In the genomic region with DNA sequence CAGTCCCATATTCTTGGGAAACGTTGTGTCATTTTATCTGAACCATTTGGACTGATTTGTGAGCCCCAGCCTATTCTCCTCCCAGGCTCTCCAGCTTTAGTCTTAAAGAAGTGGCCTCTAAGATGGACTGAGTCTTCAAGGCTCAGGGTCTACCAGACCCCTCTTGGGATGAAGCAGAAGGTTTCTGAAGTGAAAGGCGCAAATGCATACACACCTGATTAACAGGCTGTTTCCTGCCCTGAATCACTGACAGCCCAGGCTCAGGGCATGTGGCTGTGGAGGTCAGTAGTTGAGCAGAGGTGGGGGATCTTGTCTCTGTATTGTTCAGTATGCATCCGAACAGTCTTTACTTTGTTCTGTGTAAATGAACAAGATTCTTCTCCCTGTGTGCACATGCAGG, we compare ENCODE assay signal across 8 mouse cellular contexts. TPM values are rescaled to one million over a fixed set of nuclear protein-coding genes. Genes with fewer than 3 reads are reported as not detected.
DNase-seq lines count a peak whose midpoint lies in the region; ATAC-seq and TF ChIP-seq lines count a peak whose summit lies in the region.

No protein-coding gene starts in this region.

- TF ChIP-seq POLR2A in bone marrow macrophage, adult 2 months (IDR thresholded peaks at IDR 0.05; ENCODE audit: borderline replicate concordance, low read depth, low read length), result no peak

- peak; percentile 57 for DNase-seq in intestine, embryonic 14.5 days (ENCODE audit: low spot score)
- no peak for DNase-seq in thymus, postnatal 0 days (ENCODE audit: low spot score)
- DNase-seq in cerebellum, adult 11 months, result no peak

- ATAC-seq in intestine, embryonic 14.5 days (replicated peaks; ENCODE audit: low FRiP score, low TSS enrichment, low read depth), result no peak
- ATAC-seq in intestine, postnatal 0 days, result no peak
- ATAC-seq in hindbrain, embryonic 16.5 days, result no peak; the same call in 1 of the 2 replicates
- ATAC-seq in midbrain, embryonic 16.5 days, result no peak
- no peak for ATAC-seq in cerebellum, adult (ENCODE audit: insufficient number of reproducible peaks, low FRiP score, low TSS enrichment)

- H3K27ac ChIP-seq in intestine, embryonic 14.5 days (ENCODE audit: low read depth), result no peak overlapping the region
- no peak overlapping the region for H3K27ac ChIP-seq in intestine, postnatal 0 days (ENCODE audit: low read depth, low read length)
- H3K27ac ChIP-seq in bone marrow macrophage, adult 2 months (ENCODE audit: insufficient read depth, low read depth, low read length), result peak overlapping the region; percentile 23
- no peak overlapping the region for H3K27ac ChIP-seq in hindbrain, embryonic 16.5 days (ENCODE audit: low read depth, low read length)
- peak overlapping the region; percentile 67 for H3K27ac ChIP-seq in midbrain, embryonic 16.5 days (ENCODE audit: low read length)

- H3K36me3 ChIP-seq in intestine, embryonic 14.5 days (ENCODE audit: control insufficient read depth, insufficient read depth, low read length), result peaks cover 27% of the 10 kb centered on the region
- H3K36me3 ChIP-seq in intestine, postnatal 0 days (ENCODE audit: control insufficient read depth, insufficient read depth), result peaks cover 14% of the 10 kb centered on the region; the same call in 1 of the 2 replicates
- H3K36me3 ChIP-seq in hindbrain, embryonic 16.5 days (ENCODE audit: control insufficient read depth, insufficient read depth, low read length), result peaks cover 3% of the 10 kb centered on the region; the same call in 1 of the 2 replicates
- peaks cover 4% of the 10 kb centered on the region; the same call in 1 of the 2 replicates for H3K36me3 ChIP-seq in midbrain, embryonic 16.5 days (ENCODE audit: control insufficient read depth, insufficient read depth, low read length)

- 60% methylated on average over 3 of the region's 3 CpGs for WGBS in intestine, embryonic 14.5 days
- 67% methylated on average over 3 of the region's 3 CpGs for WGBS in intestine, postnatal 0 days
- WGBS in hindbrain, embryonic 16.5 days, result 75% methylated on average over 3 of the region's 3 CpGs
- WGBS in midbrain, embryonic 16.5 days, result 78% methylated on average over 3 of the region's 3 CpGs

- peaks cover 12% of the 10 kb centered on the region for H3K4me1 ChIP-seq in intestine, embryonic 14.5 days (replicated peaks; ENCODE audit: control insufficient read depth, insufficient read depth, low read length)
- no peaks in the 10 kb centered on the region for H3K4me1 ChIP-seq in intestine, postnatal 0 days (replicated peaks; ENCODE audit: control insufficient read depth, insufficient read depth, low read length)
- H3K4me1 ChIP-seq in bone marrow macrophage, adult 2 months (ENCODE audit: control insufficient read depth, insufficient read depth, low read length), result peaks cover 21% of the 10 kb centered on the region
- peaks cover 14% of the 10 kb centered on the region for H3K4me1 ChIP-seq in hindbrain, embryonic 16.5 days (ENCODE audit: control insufficient read depth, insufficient read depth, low read depth, low read length)
- H3K4me1 ChIP-seq in midbrain, embryonic 16.5 days (ENCODE audit: control insufficient read depth, insufficient read depth, low read length), result peaks cover 16% of the 10 kb centered on the region

- H3K9me3 ChIP-seq in intestine, embryonic 14.5 days (ENCODE audit: control insufficient read depth, low read length), result no peaks in the 10 kb centered on the region
- H3K9me3 ChIP-seq in intestine, postnatal 0 days (ENCODE audit: control insufficient read depth), result no peaks in the 10 kb centered on the region
- no peaks in the 10 kb centered on the region for H3K9me3 ChIP-seq in hindbrain, embryonic 16.5 days (ENCODE audit: control insufficient read depth, low read length)
- H3K9me3 ChIP-seq in midbrain, embryonic 16.5 days (replicated peaks; ENCODE audit: control insufficient read depth, low read length, poor library complexity, severe bottlenecking), result no peaks in the 10 kb centered on the region

- H3K4me2 ChIP-seq in intestine, embryonic 14.5 days (ENCODE audit: low read length), result peak overlapping the region; percentile 61
- no peak overlapping the region for H3K4me2 ChIP-seq in intestine, postnatal 0 days (replicated peaks; ENCODE audit: low read depth)
- peak overlapping the region; percentile 71 for H3K4me2 ChIP-seq in hindbrain, embryonic 16.5 days (ENCODE audit: low read length)
- peak overlapping the region; percentile 86 for H3K4me2 ChIP-seq in midbrain, embryonic 16.5 days (ENCODE audit: low read length)

- H3K27me3 ChIP-seq in intestine, embryonic 14.5 days (replicated peaks; ENCODE audit: control insufficient read depth, insufficient read depth, low read length), result no peaks in the 10 kb centered on the region
- no peaks in the 10 kb centered on the region for H3K27me3 ChIP-seq in intestine, postnatal 0 days (replicated peaks; ENCODE audit: control insufficient read depth, insufficient read depth, low read length)
- H3K27me3 ChIP-seq in hindbrain, embryonic 16.5 days (replicated peaks; ENCODE audit: control insufficient read depth, insufficient read depth, low read length), result no peaks in the 10 kb centered on the region
- no peaks in the 10 kb centered on the region for H3K27me3 ChIP-seq in midbrain, embryonic 16.5 days (ENCODE audit: control insufficient read depth, insufficient read depth, low read depth, low read length)

- no peak overlapping the region; the same call in 1 of the 2 replicates for H3K4me3 ChIP-seq in intestine, embryonic 14.5 days (ENCODE audit: low read depth, low read length)
- H3K4me3 ChIP-seq in intestine, postnatal 0 days (ENCODE audit: low read depth, low read length), result no peak overlapping the region
- H3K4me3 ChIP-seq in bone marrow macrophage, adult 2 months (ENCODE audit: insufficient read depth, low read length), result no peak overlapping the region; the same call in 1 of the 2 replicates
- H3K4me3 ChIP-seq in hindbrain, embryonic 16.5 days (ENCODE audit: low read length), result peak overlapping the region; percentile 92
- H3K4me3 ChIP-seq in midbrain, embryonic 16.5 days (ENCODE audit: low read depth, low read length), result peak overlapping the region; percentile 64

- no peak for TF ChIP-seq CTCF in intestine, postnatal 0 days (IDR thresholded peaks at IDR 0.05; ENCODE audit: low read depth)
- no peak for TF ChIP-seq CTCF in bone marrow macrophage, adult 2 months (IDR thresholded peaks at IDR 0.05; ENCODE audit: low read depth, low read length)

- no peak overlapping the region for H3K9ac ChIP-seq in intestine, embryonic 14.5 days (ENCODE audit: low read length)
- no peak overlapping the region for H3K9ac ChIP-seq in intestine, postnatal 0 days (ENCODE audit: low read depth, low read length)
- H3K9ac ChIP-seq in hindbrain, embryonic 16.5 days (ENCODE audit: low read depth, low read length), result no peak overlapping the region
- H3K9ac ChIP-seq in midbrain, embryonic 16.5 days (ENCODE audit: low read depth, low read length), result peak overlapping the region; percentile 79; the same call in 1 of the 2 replicates

RNA-seq across cellular contexts. Expression of gene Tfdp1, which starts 0.9 kb away (rescaled TPM):
- polyA plus RNA-seq in intestine, embryonic 14.5 days (2014; fragmentation: Nextera tagmentation; extraction: Ambion mirVana), result 182 and 186 TPM in 2 replicates
- polyA plus RNA-seq in intestine, postnatal 0 days (2015; fragmentation: Nextera tagmentation; extraction: Ambion mirVana), result 50.3 and 51.2 TPM in 2 replicates
- polyA plus RNA-seq in bone marrow macrophage, adult 2 months (2012; ENCODE audit: insufficient read depth, insufficient read length, missing spikeins), result 50.0 and 52.0 TPM in 2 replicates
- polyA plus RNA-seq in hindbrain, embryonic 16.5 days (2015; fragmentation: Nextera tagmentation; extraction: Ambion mirVana), result 85.8 and 91.6 TPM in 2 replicates
- polyA plus RNA-seq in midbrain, embryonic 16.5 days (2015; fragmentation: Nextera tagmentation; extraction: Ambion mirVana), result 87.2 and 96.5 TPM in 2 replicates
- polyA plus RNA-seq in thymus, postnatal 0 days (2015; fragmentation: Nextera tagmentation; extraction: Ambion mirVana), result 222 and 235 TPM in 2 replicates

RNA-seq across cellular contexts. Expression of gene Tmco3, which starts 49.7 kb away (rescaled TPM):
- 37.4 and 42.0 TPM in 2 replicates for polyA plus RNA-seq in intestine, embryonic 14.5 days (2014; fragmentation: Nextera tagmentation; extraction: Ambion mirVana)
- 18.5 and 22.2 TPM in 2 replicates for polyA plus RNA-seq in intestine, postnatal 0 days (2015; fragmentation: Nextera tagmentation; extraction: Ambion mirVana)
- polyA plus RNA-seq in bone marrow macrophage, adult 2 months (2012; ENCODE audit: insufficient read depth, insufficient read length, missing spikeins), result 36.8 and 41.8 TPM in 2 replicates
- 50.6 and 57.2 TPM in 2 replicates for polyA plus RNA-seq in hindbrain, embryonic 16.5 days (2015; fragmentation: Nextera tagmentation; extraction: Ambion mirVana)
- polyA plus RNA-seq in midbrain, embryonic 16.5 days (2015; fragmentation: Nextera tagmentation; extraction: Ambion mirVana), result 45.1 and 54.1 TPM in 2 replicates
- polyA plus RNA-seq in thymus, postnatal 0 days (2015; fragmentation: Nextera tagmentation; extraction: Ambion mirVana), result 14.0 and 19.1 TPM in 2 replicates

RNA-seq across cellular contexts. Expression of gene Dcun1d2, which starts 49.7 kb away (rescaled TPM):
- polyA plus RNA-seq in intestine, embryonic 14.5 days (2014; fragmentation: Nextera tagmentation; extraction: Ambion mirVana), result 22.5 and 23.4 TPM in 2 replicates
- polyA plus RNA-seq in intestine, postnatal 0 days (2015; fragmentation: Nextera tagmentation; extraction: Ambion mirVana), result 7.3 and 7.9 TPM in 2 replicates
- 15.4 and 16.2 TPM in 2 replicates for polyA plus RNA-seq in bone marrow macrophage, adult 2 months (2012; ENCODE audit: insufficient read depth, insufficient read length, missing spikeins)
- 34.4 and 35.4 TPM in 2 replicates for polyA plus RNA-seq in hindbrain, embryonic 16.5 days (2015; fragmentation: Nextera tagmentation; extraction: Ambion mirVana)
- 35.5 and 35.9 TPM in 2 replicates for polyA plus RNA-seq in midbrain, embryonic 16.5 days (2015; fragmentation: Nextera tagmentation; extraction: Ambion mirVana)
- 21.9 and 24.2 TPM in 2 replicates for polyA plus RNA-seq in thymus, postnatal 0 days (2015; fragmentation: Nextera tagmentation; extraction: Ambion mirVana)

RNA-seq across cellular contexts. Expression of gene Atp4b, which starts 58.9 kb away (rescaled TPM):
- not detected in 2 replicates for polyA plus RNA-seq in intestine, embryonic 14.5 days (2014; fragmentation: Nextera tagmentation; extraction: Ambion mirVana)
- polyA plus RNA-seq in intestine, postnatal 0 days (2015; fragmentation: Nextera tagmentation; extraction: Ambion mirVana), result not detected in 2 replicates
- polyA plus RNA-seq in bone marrow macrophage, adult 2 months (2012; ENCODE audit: insufficient read depth, insufficient read length, missing spikeins), result not detected in 2 replicates
- not detected in 2 replicates for polyA plus RNA-seq in hindbrain, embryonic 16.5 days (2015; fragmentation: Nextera tagmentation; extraction: Ambion mirVana)
- polyA plus RNA-seq in midbrain, embryonic 16.5 days (2015; fragmentation: Nextera tagmentation; extraction: Ambion mirVana), result not detected in 2 replicates
- polyA plus RNA-seq in thymus, postnatal 0 days (2015; fragmentation: Nextera tagmentation; extraction: Ambion mirVana), result 0.41 and 0.42 TPM in 2 replicates

Comparison
In these comparisons a context has a peak if more than half of its experiments do, and no peak if none do; other contexts are left out.
1. H3K27ac ChIP-seq: peak in bone marrow macrophage, adult 2 months (single experiment) and midbrain, embryonic 16.5 days (single experiment); none in intestine, embryonic 14.5 days (single experiment), intestine, postnatal 0 days (single experiment) and hindbrain, embryonic 16.5 days (single experiment).
2. H3K4me3 ChIP-seq: peak in hindbrain, embryonic 16.5 days (single experiment) and midbrain, embryonic 16.5 days (single experiment); none in intestine, embryonic 14.5 days (single experiment), intestine, postnatal 0 days (single experiment) and bone marrow macrophage, adult 2 months (single experiment).